In the genomic region with DNA sequence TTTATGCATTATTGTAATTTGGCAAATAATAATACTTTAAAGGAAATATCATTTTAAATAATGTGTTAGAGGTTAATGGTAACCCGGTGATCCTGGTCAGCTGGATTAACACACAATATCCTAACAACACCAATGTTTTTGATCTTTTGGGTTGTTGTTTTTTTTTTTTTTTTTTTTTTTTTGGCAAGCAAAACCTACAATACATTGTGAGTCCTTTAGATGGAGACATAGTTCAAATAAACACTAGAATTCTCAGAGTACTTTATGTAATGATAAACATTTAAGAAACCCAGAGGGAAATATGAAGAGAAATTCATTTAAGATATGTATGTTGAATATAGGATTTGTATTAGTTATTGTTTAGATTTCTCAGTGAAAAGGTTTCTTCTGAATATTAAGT, we compare ENCODE assay signal across 12 mouse cellular contexts.
"Had no signal": no experiment of that assay in that cellular context is flagged by ENCODE, and none has a peak within 500 bp of the region (broad histone marks: within the 10 kb centered on the region; RNA-seq: fewer than 3 reads in every experiment).

No protein-coding gene starts in this region.

- H3K4me2 ChIP-seq: intestine, embryonic 15.5 days; liver, embryonic 11.5 days; liver, embryonic 15.5 days had no signal

- ATAC-seq: intestine, embryonic 15.5 days; lung, postnatal 0 days; midbrain, embryonic 16.5 days had no signal

- DNase-seq: kidney, adult 18-20 months; kidney, postnatal 25 days; layer of hippocampus, adult 9-11 months; lung, adult 2 months; lung, postnatal 36 days had no signal

- H3K4me3 ChIP-seq: intestine, embryonic 15.5 days; limb, embryonic 10.5 days; liver, embryonic 15.5 days had no signal

- H3K9me3 ChIP-seq: intestine, embryonic 15.5 days; limb, embryonic 10.5 days; liver, embryonic 15.5 days had no signal

- H3K4me1 ChIP-seq: intestine, embryonic 15.5 days; liver, embryonic 15.5 days had no signal

- H3K36me3 ChIP-seq: intestine, embryonic 15.5 days; limb, embryonic 10.5 days; liver, embryonic 15.5 days had no signal

- H3K27me3 ChIP-seq: intestine, embryonic 15.5 days; liver, embryonic 15.5 days had no signal

- H3K27ac ChIP-seq: intestine, embryonic 15.5 days; limb, embryonic 10.5 days; liver, embryonic 15.5 days; stomach, postnatal 0 days had no signal

- H3K9ac ChIP-seq: intestine, embryonic 15.5 days; liver, embryonic 15.5 days had no signal
